Mouse (Mus musculus) CH12.LX (cell line): ENCODE results near the gene Acer3. TPM values are rescaled to one million over a fixed set of nuclear protein-coding genes. Genes with fewer than 3 reads are reported as not detected.

ENCODE experiments used
- DNase-seq: peaks from one replicate; pipeline ENCODE4 v3.0.0-alpha.2; 2013; ENCODE audit errors: extremely low read depth
- H3K27ac ChIP-seq: 2 replicates; pipeline ENCODE4 v1.5.1; 2012; ENCODE audit warnings: low read depth, mild to moderate bottlenecking, control low read depth, moderate library complexity; ENCODE audit not compliant: insufficient read depth
- H3K27me3 ChIP-seq: replicated peaks from 2 replicates; pipeline ENCODE3; 2012; ENCODE audit warnings: inconsistent platforms
- H3K36me3 ChIP-seq, 2 experiments: replicated peaks in 1 of 2; 2 replicates each; pipeline versions ENCODE3 to v1.6.1; 2012; ENCODE audit warnings: inconsistent platforms in 1 of 2, low read length in 1 of 2, mild to moderate bottlenecking in 1 of 2, mixed read lengths in 1 of 2, moderate library complexity in 1 of 2; ENCODE audit not compliant: control insufficient read depth in 1 of 2, insufficient read depth in 1 of 2
- H3K4me1 ChIP-seq, 2 experiments: 2 replicates each; pipeline ENCODE4 v1.6.1; 2012; ENCODE audit warnings: inconsistent platforms in 1 of 2, moderate library complexity in 1 of 2; ENCODE audit not compliant: insufficient read depth in 2 of 2, control insufficient read depth in 1 of 2
- H3K4me2 ChIP-seq: 2 replicates; pipeline ENCODE4 v1.6.1; 2012; ENCODE audit warnings: low read depth, mild to moderate bottlenecking, control low read depth; ENCODE audit not compliant: poor library complexity, insufficient read depth, severe bottlenecking
- H3K4me3 ChIP-seq, 3 experiments: fragments of 150-350 bp in 1 of 3; sonication (generic) in 1 of 3; replicated peaks in 1 of 3; 2 replicates each; pipeline versions ENCODE3 to v1.5.1; 2011 to 2012; ENCODE audit warnings: low read depth in 2 of 3, low read length in 2 of 3, mild to moderate bottlenecking in 2 of 3, moderate library complexity in 2 of 3, control low read depth in 1 of 3, improper control_type of control experiment in 1 of 3, inconsistent platforms in 1 of 3, mixed read lengths in 1 of 3; ENCODE audit not compliant: poor library complexity in 1 of 3
- H3K79me2 ChIP-seq: replicated peaks from 2 replicates; pipeline ENCODE4 v1.6.1; 2012; ENCODE audit warnings: mild to moderate bottlenecking, moderate library complexity; ENCODE audit not compliant: control insufficient read depth, poor library complexity, insufficient read depth, severe bottlenecking; ENCODE audit errors: extremely low read depth
- H3K9ac ChIP-seq: 2 replicates; pipeline ENCODE4 v1.6.1; 2012; ENCODE audit warnings: low read depth, mild to moderate bottlenecking, control low read depth, moderate library complexity; ENCODE audit not compliant: insufficient read depth
- H3K9me3 ChIP-seq: replicated peaks from 2 replicates; pipeline ENCODE3; 2012; ENCODE audit warnings: low read length, inconsistent platforms, mixed read lengths
- BHLHE40 ChIP-seq: IDR thresholded peaks from 2 replicates; pipeline ENCODE4 v1.6.1; 2011; ENCODE audit warnings: mild to moderate bottlenecking, low read depth, low read length, improper control_type of control experiment
- CHD1 ChIP-seq: IDR thresholded peaks from 2 replicates; pipeline ENCODE4 v1.6.1; 2012; ENCODE audit warnings: low read depth, low read length, improper control_type of control experiment, inconsistent platforms
- CHD2 ChIP-seq: IDR thresholded peaks from 2 replicates; pipeline ENCODE4 v1.6.1; 2011; ENCODE audit warnings: low read length, improper control_type of control experiment
- CTCF ChIP-seq, 2 experiments: IDR thresholded peaks in 1 of 2; conservative IDR thresholded peaks in 1 of 2; 2 replicates each; pipeline ENCODE4 v1.5.1; 2011 to 2012; ENCODE audit warnings: low read depth in 2 of 2, low read length in 2 of 2, improper control_type of control experiment in 1 of 2, inconsistent platforms in 1 of 2, mild to moderate bottlenecking in 1 of 2, moderate library complexity in 1 of 2
- ELF1 ChIP-seq: IDR thresholded peaks from 2 replicates; pipeline ENCODE4 v1.6.1; 2014; ENCODE audit warnings: low read depth, mild to moderate bottlenecking, inconsistent platforms, low read length, improper control_type of control experiment
- EP300 ChIP-seq: IDR thresholded peaks from 2 replicates; pipeline ENCODE4 v1.6.1; 2011; ENCODE audit warnings: low read length, improper control_type of control experiment
- ETS1 ChIP-seq: conservative IDR thresholded peaks from 2 replicates; pipeline ENCODE4 v1.6.1; 2012; ENCODE audit warnings: low read depth, mild to moderate bottlenecking, inconsistent platforms, low read length, improper control_type of control experiment, moderate library complexity
- GABPA ChIP-seq: IDR thresholded peaks from 2 replicates; pipeline ENCODE4 v1.6.1; 2012; ENCODE audit warnings: low read depth, low read length, improper control_type of control experiment, inconsistent platforms; ENCODE audit not compliant: insufficient replicate concordance
- HCFC1 ChIP-seq: IDR thresholded peaks from 2 replicates; pipeline ENCODE4 v1.6.1; 2012; ENCODE audit warnings: low read depth, mild to moderate bottlenecking, inconsistent platforms, low read length, improper control_type of control experiment
- IRF4 ChIP-seq: IDR thresholded peaks from 2 replicates; pipeline ENCODE4 v1.6.1; 2014; ENCODE audit warnings: low read depth, mild to moderate bottlenecking, inconsistent platforms, low read length, improper control_type of control experiment
- JUN ChIP-seq: IDR thresholded peaks from 2 replicates; pipeline ENCODE4 v1.6.1; 2011; ENCODE audit warnings: low read depth, mild to moderate bottlenecking, low read length, improper control_type of control experiment, moderate library complexity; ENCODE audit not compliant: insufficient read depth
- JUND ChIP-seq: conservative IDR thresholded peaks from 2 replicates; pipeline ENCODE4 v1.6.1; 2011; ENCODE audit warnings: low read depth, low read length, improper control_type of control experiment
- KAT2A ChIP-seq: IDR thresholded peaks from 2 replicates; pipeline ENCODE4 v1.6.1; 2012; ENCODE audit warnings: low read length, improper control_type of control experiment, inconsistent platforms; ENCODE audit not compliant: insufficient replicate concordance
- MAFK ChIP-seq: IDR thresholded peaks from 2 replicates; pipeline ENCODE4 v1.6.1; 2011; ENCODE audit warnings: low read length, improper control_type of control experiment; ENCODE audit not compliant: insufficient replicate concordance
- MAX ChIP-seq: IDR thresholded peaks from 2 replicates; pipeline ENCODE4 v1.6.1; 2011; ENCODE audit warnings: low read length, improper control_type of control experiment
- MAZ ChIP-seq: IDR thresholded peaks from 2 replicates; pipeline ENCODE4 v1.6.1; 2012; ENCODE audit warnings: low read depth, mild to moderate bottlenecking, inconsistent platforms, low read length, improper control_type of control experiment, moderate library complexity
- MXI1 ChIP-seq: IDR thresholded peaks from 2 replicates; pipeline ENCODE4 v1.6.1; 2011; ENCODE audit warnings: mild to moderate bottlenecking, low read depth, low read length, improper control_type of control experiment
- MYC ChIP-seq: IDR thresholded peaks from 2 replicates; pipeline ENCODE4 v1.6.1; 2011; ENCODE audit warnings: low read depth, mild to moderate bottlenecking, improper control_type of control experiment, low read length
- NELFE ChIP-seq: IDR thresholded peaks from 2 replicates; pipeline ENCODE4 v1.6.1; 2011; ENCODE audit warnings: low read depth, low read length, improper control_type of control experiment
- NRF1 ChIP-seq: IDR thresholded peaks from 2 replicates; pipeline ENCODE4 v1.6.1; 2014; ENCODE audit warnings: low read depth, mild to moderate bottlenecking, inconsistent platforms, low read length, improper control_type of control experiment, moderate library complexity
- PAX5 ChIP-seq: IDR thresholded peaks from 2 replicates; pipeline ENCODE4 v1.6.1; 2012; ENCODE audit warnings: low read length, inconsistent platforms, mixed read lengths
- POLR2A ChIP-seq: IDR thresholded peaks from 2 replicates; pipeline ENCODE4 v1.6.1; 2011; ENCODE audit warnings: low read depth, mild to moderate bottlenecking, improper control_type of control experiment, low read length
- RCOR1 ChIP-seq: conservative IDR thresholded peaks from 2 replicates; pipeline ENCODE4 v1.6.1; 2012; ENCODE audit warnings: low read depth, mild to moderate bottlenecking, inconsistent platforms, low read length, improper control_type of control experiment
- SIN3A ChIP-seq: IDR thresholded peaks from 2 replicates; pipeline ENCODE4 v1.6.1; 2012; ENCODE audit warnings: low read length, improper control_type of control experiment, inconsistent platforms
- SMC3 ChIP-seq: IDR thresholded peaks from 2 replicates; pipeline ENCODE4 v1.6.1; 2011; ENCODE audit warnings: low read depth, low read length, improper control_type of control experiment
- TCF12 ChIP-seq: IDR thresholded peaks from 2 replicates; pipeline ENCODE4 v1.6.1; 2014; ENCODE audit warnings: low read depth, mild to moderate bottlenecking, inconsistent platforms, low read length, improper control_type of control experiment
- USF1 ChIP-seq: IDR thresholded peaks from 2 replicates; pipeline ENCODE4 v1.6.1; 2014; ENCODE audit warnings: low read depth, mild to moderate bottlenecking, inconsistent platforms, low read length, improper control_type of control experiment
- USF2 ChIP-seq: conservative IDR thresholded peaks from 2 replicates; pipeline ENCODE4 v1.6.1; 2011; ENCODE audit warnings: low read depth, low read length, improper control_type of control experiment
- ZC3H11A ChIP-seq: IDR thresholded peaks from 2 replicates; pipeline ENCODE4 v1.6.1; 2012; ENCODE audit warnings: low read depth, mild to moderate bottlenecking, inconsistent platforms, low read length, improper control_type of control experiment
- ZKSCAN1 ChIP-seq: IDR thresholded peaks from 2 replicates; pipeline ENCODE4 v1.6.1; 2012; ENCODE audit warnings: low read depth, inconsistent platforms, low read length, improper control_type of control experiment, borderline replicate concordance
- ZMIZ1 ChIP-seq: IDR thresholded peaks from 2 replicates; pipeline ENCODE4 v1.6.1; 2012; ENCODE audit warnings: low read depth, mild to moderate bottlenecking, inconsistent platforms, low read length, improper control_type of control experiment
- ZNF384 ChIP-seq: IDR thresholded peaks from 2 replicates; pipeline ENCODE4 v1.6.1; 2012; ENCODE audit warnings: low read depth, low read length, improper control_type of control experiment, inconsistent platforms
- dilution Hi-C: fragments of 300-500 bp; cut with MboI; formaldehyde crosslinking; loops from 2 replicates; pipeline ENCODE4 v1.14.3; 2020; ENCODE audit warnings: low sequenced_read_pairs; ENCODE audit not compliant: extremely low pct_unique_long_range_greater_than_20kb, extremely low pct_ligation_motif_present
- in situ Hi-C: fragments of 300-500 bp; cut with MboI; formaldehyde crosslinking; loops from 3 replicates; pipeline ENCODE4 v1.14.3; 2019; ENCODE audit warnings: low sequenced_read_pairs, low pct_ligation_motif_present, low pct_unique_long_range_greater_than_20kb, mixed read lengths
- polyA plus RNA-seq: library from polyadenylated mRNA; unstranded; fragments of >175 nt; gene quantifications from 2 replicates; pipeline ENCODE4 v1.2.1, GENCODE M21; 2012; ENCODE audit warnings: low read depth; ENCODE audit not compliant: insufficient read length
- total RNA-seq, 2 experiments: library from RNA; depleted of rRNA; stranded (reverse); fragments of 300-350 nt in 1 of 2; fragments of >200 nt in 1 of 2; gene quantifications; 2 replicates each; pipeline ENCODE4 v1.2.3; 2012 to 2014

The Acer3 gene
- total and polyA plus RNA-seq, 3 experiments, result 10.7 to 16.6 (median 14.4) TPM

DNA sequence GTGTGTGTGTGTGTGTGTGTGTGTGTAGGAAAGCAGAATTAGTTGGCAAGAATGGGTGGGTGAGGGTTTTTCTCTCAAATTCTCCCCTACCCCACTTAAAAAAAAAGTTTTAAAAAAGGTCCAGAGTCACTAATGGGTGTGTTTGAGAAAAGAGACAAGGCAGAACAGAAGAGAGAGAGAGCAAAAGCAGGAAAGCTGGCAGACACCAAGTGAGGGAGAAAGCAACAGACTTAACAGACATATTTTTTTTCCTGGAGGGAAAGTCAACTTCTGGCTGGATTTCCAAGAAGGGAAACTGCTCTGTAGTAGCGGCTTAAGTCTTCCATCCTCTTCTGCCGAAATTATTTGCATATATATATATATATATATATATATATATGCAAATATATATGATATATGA is 40.7 kb upstream of the Acer3 start:
- peak overlapping the region; percentile 69 for H3K4me2 ChIP-seq
- no peak overlapping the region for H3K27ac ChIP-seq
- peak overlapping the region; percentile 26 to 74 (median 62) for H3K4me3 ChIP-seq

DNA sequence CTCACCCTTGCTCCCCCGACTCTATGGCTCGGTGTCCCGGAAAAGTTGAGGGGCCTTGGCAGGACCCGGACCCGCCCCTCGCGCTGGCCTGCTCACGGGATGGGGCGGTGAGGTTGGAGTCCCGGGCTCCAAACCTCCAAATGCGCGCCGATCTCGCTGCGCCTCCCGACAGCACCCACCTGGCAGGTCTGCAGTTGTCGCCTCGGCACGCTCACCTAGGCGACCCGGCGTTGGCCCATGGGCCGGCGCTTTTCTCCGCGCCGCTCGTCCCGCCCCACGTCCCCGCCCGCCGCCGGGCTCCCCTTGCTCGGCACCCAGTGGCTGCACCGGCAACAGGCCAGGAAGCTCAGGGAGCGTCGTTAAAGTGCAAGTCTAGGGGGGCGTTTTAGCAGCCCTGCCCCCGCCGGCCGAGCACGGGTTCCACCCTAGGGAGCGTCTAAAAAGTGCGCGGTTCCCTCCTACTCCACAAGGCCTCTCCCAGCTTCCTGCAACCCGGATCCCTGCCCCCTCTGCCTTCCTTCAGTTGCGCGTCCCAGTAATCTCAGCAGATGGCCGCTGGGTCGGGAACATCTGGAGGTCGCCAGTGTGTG is 40.1 kb upstream of the Acer3 start, which contains the start of gene Tsku:
Gene Tsku, minus strand, starts transcription at position 266 of the 590 bp plus-strand sequence.
- H3K9ac ChIP-seq, result peak within 1 kb of the TSS; percentile 27
- H3K4me2 ChIP-seq, result peak within 1 kb of the TSS; percentile 69
- H3K4me1 ChIP-seq, result peaks cover 6 to 23% of the 10 kb centered on the region in 2 experiments; a peak in 2 of 4 replicates
- peaks cover 17% of the 10 kb centered on the region for H3K9me3 ChIP-seq
- in situ Hi-C loops, result no loop called here
- peak; percentile 87 for DNase-seq
- peak within 1 kb of the TSS; percentile 62 to 74 (median 74) for H3K4me3 ChIP-seq
- no peaks in the 10 kb centered on the region for H3K79me2 ChIP-seq
- H3K27me3 ChIP-seq, result no peaks in the 10 kb centered on the region
- H3K27ac ChIP-seq, result no peak within 1 kb of the TSS
- dilution Hi-C loops, result no loop called here
- H3K36me3 ChIP-seq, result peaks cover 0 to 2% of the 10 kb centered on the region in 2 experiments
- TF ChIP-seq JUND (no peak), CHD1 (no peak), NRF1 (no peak), PAX5 (no peak), EP300 (no peak; the same call in 1 of the 2 replicates), GABPA (no peak), BHLHE40 (peak; percentile 72), SMC3 (no peak), MYC (no peak), ELF1 (peak; percentile 61), CHD2 (peak; percentile 89), USF2 (no peak), MAFK (no peak), MXI1 (peak; percentile 25; the same call in 1 of the 2 replicates), ZKSCAN1 (no peak), ZMIZ1 (no peak), IRF4 (no peak), SIN3A (peak; percentile 71), ZNF384 (no peak), MAX (no peak), HCFC1 (peak; percentile 65), CTCF (conservative IDR thresholded peaks at IDR 0.05 in 1 of 2, IDR thresholded peaks at IDR 0.05 in 1 of 2; ENCODE audit: low read depth in 2 of 2, low read length in 2 of 2) (no peak), USF1 (no peak), MAZ (peak; percentile 71; the same call in 1 of the 2 replicates), POLR2A (peak; percentile 58), TCF12 (peak; percentile 48; the same call in 1 of the 2 replicates), ETS1 (peak; percentile 10; the same call in 1 of the 2 replicates), KAT2A (no peak), JUN (no peak), NELFE (0 out of 2 replicates have a peak, but pooled peaks have one; percentile 51), RCOR1 (no peak), ZC3H11A (no peak)

More for the DNA sequence above, 40.7 kb upstream of the Acer3 start:
- TF ChIP-seq NELFE (0 out of 2 replicates have a peak, but pooled peaks have one; percentile 10), ZNF384 (peak; percentile 34; the same call in 1 of the 2 replicates), IRF4 (no peak)
- Histone ChIP-seq H3K36me3 (peaks cover 0 to 2% of the 10 kb centered on the region in 2 experiments), H3K27me3 (no peaks in the 10 kb centered on the region), H3K9ac (peak overlapping the region; percentile 6), H3K9me3 (peaks cover 17% of the 10 kb centered on the region), H3K79me2 (no peaks in the 10 kb centered on the region), H3K4me1 (peaks cover 2 to 18% of the 10 kb centered on the region in 2 experiments; a peak in 2 of 4 replicates)
- DNase-seq, result no peak
- in situ Hi-C loops, result no loop called here
- dilution Hi-C loops, result no loop called here
